Mouse (Mus musculus): ENCODE data around the gene Plod3. TPM values are rescaled to one million over a fixed set of nuclear protein-coding genes. Genes with fewer than 3 reads are reported as not detected.
A peak's percentile ranks its signal among the peaks of the same experiment; 100 is the strongest.
"Not testable (repeated sequence)": the region's sequence is repeated elsewhere in the genome, so short reads cannot be mapped to it uniquely, and the experiment has no call there.

The Plod3 gene
- 34.5 and 36.4 TPM in 2 replicates for polyA plus RNA-seq (2016; fragmentation: Nextera tagmentation; extraction: Ambion mirVana)

- WGBS, result under 1% methylated on average over 26 of the region's 26 CpGs
- Histone ChIP-seq H3K9me3 (no peaks in the 10 kb centered on the region), H3K27ac (peak within 1 kb of the TSS; percentile 94), H3K27me3 (no peaks in the 10 kb centered on the region), H3K4me1 (peaks cover 21% of the 10 kb centered on the region), H3K36me3 (replicated peaks) (peaks cover 49% of the 10 kb centered on the region), H3K9ac (peak within 1 kb of the TSS; percentile 95), H3K4me3 (replicated peaks) (peak within 1 kb of the TSS; percentile 88), H3K4me2 (peak within 1 kb of the TSS; percentile 96)
- peak; percentile 92 for ATAC-seq (ENCODE audit: low FRiP score)
Measured at GRCm38 (mm10) chr5:136986695-136987137, at the start of gene Plod3. Plod3 (plus strand) TSS chr5:136987019.

- 88% methylated on average over 5 of the region's 5 CpGs for WGBS
- no peak overlapping the region for H3K9ac ChIP-seq
- no peak overlapping the region for H3K27ac ChIP-seq
- no peaks in the 10 kb centered on the region for H3K4me1 ChIP-seq
- H3K4me3 ChIP-seq (replicated peaks), result no peak overlapping the region
- H3K4me2 ChIP-seq, result no peak overlapping the region
- no peaks in the 10 kb centered on the region for H3K36me3 ChIP-seq (replicated peaks)
- no peaks in the 10 kb centered on the region for H3K9me3 ChIP-seq
- H3K27me3 ChIP-seq, result no peaks in the 10 kb centered on the region
- ATAC-seq (ENCODE audit: low FRiP score), result no peak
Measured at GRCm38 (mm10) chr5:136937621-136938020, 49.2 kb upstream of the Plod3 start.

- ATAC-seq (ENCODE audit: low FRiP score), result no peak
- Histone ChIP-seq H3K27me3 (no peaks in the 10 kb centered on the region), H3K4me2 (no peak overlapping the region), H3K36me3 (replicated peaks) (no peaks in the 10 kb centered on the region), H3K4me3 (replicated peaks) (no peak overlapping the region), H3K4me1 (no peaks in the 10 kb centered on the region), H3K27ac (no peak overlapping the region), H3K9ac (no peak overlapping the region), H3K9me3 (no peaks in the 10 kb centered on the region)
- 73% methylated on average over 7 of the region's 7 CpGs for WGBS
Measured at GRCm38 (mm10) chr5:136939284-136939683, 47.5 kb upstream of the Plod3 start.

GRCm38 (mm10) chr5:136940029-136940428 is 46.8 kb upstream of the Plod3 start:
- H3K9ac ChIP-seq; H3K4me3 ChIP-seq (replicated peaks); H3K4me1 ChIP-seq; ATAC-seq (ENCODE audit: low FRiP score); H3K27ac ChIP-seq; H3K4me2 ChIP-seq; H3K9me3 ChIP-seq; H3K36me3 ChIP-seq (replicated peaks); H3K27me3 ChIP-seq: not testable (repeated sequence)
- 91% methylated on average over 6 of the region's 6 CpGs for WGBS

- ATAC-seq (ENCODE audit: low FRiP score), result no peak
- H3K4me1 ChIP-seq, result no peaks in the 10 kb centered on the region
- no peak overlapping the region for H3K27ac ChIP-seq
- 88% methylated on average over 12 of the region's 12 CpGs for WGBS
- H3K4me2 ChIP-seq, result no peak overlapping the region
- no peak overlapping the region for H3K9ac ChIP-seq
- no peaks in the 10 kb centered on the region for H3K9me3 ChIP-seq
- H3K4me3 ChIP-seq (replicated peaks), result no peak overlapping the region
- no peaks in the 10 kb centered on the region for H3K36me3 ChIP-seq (replicated peaks)
- H3K27me3 ChIP-seq, result 0 out of 2 replicates have a peak, but pooled peaks cover 3% of the 10 kb centered on the region
Measured at GRCm38 (mm10) chr5:136940845-136941560, 45.8 kb upstream of the Plod3 start.

GRCm38 (mm10) chr5:136942781-136943180 is 44.0 kb upstream of the Plod3 start:
- no peak for ATAC-seq (ENCODE audit: low FRiP score)
- no peaks in the 10 kb centered on the region for H3K9me3 ChIP-seq

GRCm38 (mm10) chr5:136943382-136943781 is 43.4 kb upstream of the Plod3 start:
- WGBS, result 87% methylated on average over 2 of the region's 2 CpGs
- H3K27ac ChIP-seq, result no peak overlapping the region
- no peaks in the 10 kb centered on the region for H3K4me1 ChIP-seq
- H3K36me3 ChIP-seq (replicated peaks), result no peaks in the 10 kb centered on the region
- H3K9ac ChIP-seq, result no peak overlapping the region
- H3K9me3 ChIP-seq, result no peaks in the 10 kb centered on the region
- H3K4me2 ChIP-seq, result no peak overlapping the region
- H3K27me3 ChIP-seq, result 0 out of 2 replicates have a peak, but pooled peaks cover 3% of the 10 kb centered on the region
- H3K4me3 ChIP-seq (replicated peaks), result no peak overlapping the region
- no peak for ATAC-seq (ENCODE audit: low FRiP score)

More at GRCm38 (mm10) chr5:136942781-136943180, 44.0 kb upstream of the Plod3 start:
- Histone ChIP-seq H3K4me1 (no peaks in the 10 kb centered on the region), H3K27me3 (0 out of 2 replicates have a peak, but pooled peaks cover 3% of the 10 kb centered on the region), H3K27ac (no peak overlapping the region), H3K4me2 (no peak overlapping the region), H3K9ac (no peak overlapping the region), H3K36me3 (replicated peaks) (no peaks in the 10 kb centered on the region), H3K4me3 (replicated peaks) (no peak overlapping the region)
- 80% methylated on average over 3 of the region's 3 CpGs for WGBS

GRCm38 (mm10) chr5:136945084-136945483 is 41.7 kb upstream of the Plod3 start:
- 0 out of 2 replicates have a peak, but pooled peaks cover 3% of the 10 kb centered on the region for H3K27me3 ChIP-seq
- WGBS, result 83% methylated on average over 12 of the region's 12 CpGs

GRCm38 (mm10) chr5:136947874-136948273 is 38.9 kb upstream of the Plod3 start:
- no peak overlapping the region for H3K9ac ChIP-seq
- no peaks in the 10 kb centered on the region for H3K36me3 ChIP-seq (replicated peaks)
- no peaks in the 10 kb centered on the region for H3K9me3 ChIP-seq
- no peak overlapping the region for H3K27ac ChIP-seq
- no peaks in the 10 kb centered on the region for H3K4me1 ChIP-seq
- 0 out of 2 replicates have a peak, but pooled peaks cover 8% of the 10 kb centered on the region for H3K27me3 ChIP-seq
- ATAC-seq (ENCODE audit: low FRiP score), result no peak
- no peak overlapping the region for H3K4me3 ChIP-seq (replicated peaks)
- H3K4me2 ChIP-seq, result no peak overlapping the region

More at GRCm38 (mm10) chr5:136945084-136945483, 41.7 kb upstream of the Plod3 start:
- no peaks in the 10 kb centered on the region for H3K9me3 ChIP-seq
- no peaks in the 10 kb centered on the region for H3K36me3 ChIP-seq (replicated peaks)
- H3K27ac ChIP-seq, result no peak overlapping the region
- H3K4me1 ChIP-seq, result no peaks in the 10 kb centered on the region
- H3K4me2 ChIP-seq, result no peak overlapping the region
- H3K9ac ChIP-seq, result no peak overlapping the region
- no peak for ATAC-seq (ENCODE audit: low FRiP score)
- no peak overlapping the region for H3K4me3 ChIP-seq (replicated peaks)

GRCm38 (mm10) chr5:136949551-136950336 is 37.1 kb upstream of the Plod3 start:
- H3K36me3 ChIP-seq (replicated peaks); H3K9ac ChIP-seq; H3K27me3 ChIP-seq; H3K9me3 ChIP-seq; ATAC-seq (ENCODE audit: low FRiP score); H3K4me3 ChIP-seq (replicated peaks); H3K27ac ChIP-seq; H3K4me2 ChIP-seq: not testable (repeated sequence)
- whole genome bisulfite sequencing, result 81% methylated on average over 14 of the region's 14 CpGs
- peaks cover 11% of the 10 kb centered on the region for H3K4me1 ChIP-seq

GRCm38 (mm10) chr5:136950521-136950920 is 36.3 kb upstream of the Plod3 start:
- WGBS, result 93% methylated on average over 6 of the region's 6 CpGs

GRCm38 (mm10) chr5:136952153-136952552 is 34.7 kb upstream of the Plod3 start:
- H3K4me3 ChIP-seq (replicated peaks), result no peak overlapping the region
- H3K36me3 ChIP-seq (replicated peaks), result 0 out of 2 replicates have a peak, but pooled peaks cover 6% of the 10 kb centered on the region
- no peaks in the 10 kb centered on the region for H3K9me3 ChIP-seq
- H3K4me2 ChIP-seq, result peak overlapping the region; percentile 78
- no peak overlapping the region for H3K9ac ChIP-seq
- no peak overlapping the region for H3K27ac ChIP-seq
- whole genome bisulfite sequencing, result 82% methylated on average over 4 of the region's 4 CpGs
- H3K27me3 ChIP-seq, result 0 out of 2 replicates have a peak, but pooled peaks cover 5% of the 10 kb centered on the region
- peaks cover 22% of the 10 kb centered on the region for H3K4me1 ChIP-seq
- ATAC-seq (ENCODE audit: low FRiP score), result no peak

More at GRCm38 (mm10) chr5:136950521-136950920, 36.3 kb upstream of the Plod3 start:
- Histone ChIP-seq H3K4me2 (no peak overlapping the region), H3K9me3 (no peaks in the 10 kb centered on the region), H3K27ac (no peak overlapping the region), H3K36me3 (replicated peaks) (0 out of 2 replicates have a peak, but pooled peaks cover 4% of the 10 kb centered on the region), H3K9ac (no peak overlapping the region), H3K4me3 (replicated peaks) (no peak overlapping the region), H3K27me3 (0 out of 2 replicates have a peak, but pooled peaks cover 5% of the 10 kb centered on the region), H3K4me1 (peaks cover 18% of the 10 kb centered on the region)
- no peak for ATAC-seq (ENCODE audit: low FRiP score)

Measured in forebrain, embryonic 12.5 days (tissue).